Mouse (Mus musculus): Measurements from ENCODE around the gene Vps8.

DNA sequence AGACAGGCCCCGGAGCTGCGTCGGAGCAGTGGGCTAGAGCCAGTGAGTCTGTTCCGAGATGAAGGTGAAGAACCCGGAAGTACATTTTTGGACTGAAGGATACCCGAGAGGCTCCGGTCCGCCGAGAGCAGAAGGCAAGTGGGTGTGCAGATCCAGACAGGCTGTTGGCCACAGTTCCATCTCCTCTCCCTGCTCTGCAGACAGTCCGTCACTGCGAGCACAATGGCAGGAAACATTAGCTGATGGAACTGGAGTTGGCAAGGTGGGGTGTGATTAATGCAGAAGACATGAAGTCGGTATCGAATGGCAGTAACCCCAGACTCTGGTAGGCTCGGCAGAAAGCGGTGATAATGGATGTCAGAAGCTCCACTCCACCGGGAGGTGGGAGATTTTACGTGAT, 20.9 kb upstream of the Vps8 start:
- TF ChIP-seq EP300 (IDR thresholded peaks at IDR 0.05; ENCODE audit: low read depth) (no peak), CTCF (IDR thresholded peaks at IDR 0.05; ENCODE audit: low read depth) (no peak)
